Mouse (Mus musculus) forebrain, embryonic 14.5 days (tissue): ENCODE measurements around the gene Eif5b. TPM values are rescaled to one million over a fixed set of nuclear protein-coding genes. Genes with fewer than 3 reads are reported as not detected.
"Not testable (repeated sequence)": the region's sequence is repeated elsewhere in the genome, so short reads cannot be mapped to it uniquely, and the experiment has no call there.

Experiments used
- ATAC-seq: fragments of 200-750 bp; cut with Nextera tagmentation; 2 replicates; pipeline ENCODE4 v1.8.0; 2017; ENCODE audit warnings: mild to moderate bottlenecking, moderate library complexity
- DNase-seq: peaks from one replicate; pipeline ENCODE4 v3.0.0-alpha.2; 2015; ENCODE audit warnings: low spot score
- H3K27ac ChIP-seq: fragments of 300-500 bp; sonication (generic); 2 replicates; pipeline ENCODE4 v1.5.1; 2014; ENCODE audit warnings: low read depth, mild to moderate bottlenecking, control low read depth, low read length, moderate library complexity
- H3K27me3 ChIP-seq: fragments of 300-500 bp; sonication (generic); replicated peaks from 2 replicates; pipeline ENCODE4 v1.6.1; 2014; ENCODE audit warnings: low read length, control low read depth, mixed read lengths; ENCODE audit not compliant: control insufficient read depth, insufficient read depth
- H3K36me3 ChIP-seq: fragments of 300-500 bp; sonication (generic); 2 replicates; pipeline ENCODE4 v1.6.1; 2014; ENCODE audit warnings: low read length, control low read depth; ENCODE audit not compliant: control insufficient read depth, insufficient read depth
- H3K4me1 ChIP-seq: fragments of 300-500 bp; sonication (generic); 2 replicates; pipeline ENCODE4 v1.6.1; 2014; ENCODE audit warnings: antibody characterized with exemption, low read length, control low read depth; ENCODE audit not compliant: control insufficient read depth, insufficient read depth
- H3K4me2 ChIP-seq: fragments of 300-500 bp; sonication (generic); 2 replicates; pipeline ENCODE4 v1.6.1; 2014; ENCODE audit warnings: mild to moderate bottlenecking, control low read depth, low read length
- H3K4me3 ChIP-seq: fragments of 300-500 bp; sonication (generic); 2 replicates; pipeline ENCODE4 v1.5.1; 2014; ENCODE audit warnings: low read depth, low read length, control low read depth
- H3K9ac ChIP-seq: fragments of 300-500 bp; sonication (generic); 2 replicates; pipeline ENCODE4 v1.6.1; 2014; ENCODE audit warnings: mild to moderate bottlenecking, low read length, control low read depth, moderate library complexity
- H3K9me3 ChIP-seq: fragments of 300-500 bp; sonication (generic); replicated peaks from 2 replicates; pipeline ENCODE4 v1.6.1; 2016; ENCODE audit warnings: low read length, control low read depth, mixed read lengths; ENCODE audit not compliant: control insufficient read depth
- WGBS: fragments of 180-500 bp; shearing (Covaris S2); extraction: QIAGEN DNeasy Blood & Tissue Kit; methylation state at CpG from one replicate; pipeline ENCODE4 v1.1.7; 2014; 5-methylcytosine and 5-hydroxymethylcytosine counted together
- polyA plus RNA-seq: library from polyadenylated mRNA; unstranded; fragments of >200 nt; fragmentation: Nextera tagmentation; extraction: Ambion mirVana; gene quantifications from 2 replicates; pipeline ENCODE4 v1.2.1, GENCODE M21; 2014

Eif5b gene
- polyA plus RNA-seq, 1 experiment from 2014 or later, result 17.3 TPM

DNA sequence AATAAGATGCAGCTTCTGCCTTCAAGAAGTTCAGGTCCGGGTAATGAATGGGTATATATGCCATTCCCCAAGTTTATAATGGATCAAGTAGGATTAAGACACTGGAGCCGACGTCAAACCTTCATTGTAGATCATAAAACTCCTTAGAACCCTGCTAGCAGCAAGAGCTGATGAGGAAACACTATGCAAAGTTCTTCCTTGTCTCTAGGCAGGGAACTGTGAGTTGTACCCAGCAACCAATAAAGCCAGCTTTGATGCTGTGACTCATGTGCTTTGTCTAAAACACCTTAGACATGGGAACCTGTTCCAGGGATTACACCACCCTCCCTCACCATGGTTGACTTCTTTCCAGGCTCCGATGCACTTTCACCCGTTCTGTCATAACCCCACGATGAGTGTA lies 29.1 kb upstream of the Eif5b start:
- no peaks in the 10 kb centered on the region for H3K4me1 ChIP-seq
- no peaks in the 10 kb centered on the region for H3K9me3 ChIP-seq
- no peak for ATAC-seq
- no peak overlapping the region for H3K4me3 ChIP-seq
- 88% methylated on average over 6 of the region's 6 CpGs for WGBS
- DNase-seq, result no peak
- H3K9ac ChIP-seq, result no peak overlapping the region
- no peaks in the 10 kb centered on the region for H3K27me3 ChIP-seq
- no peaks in the 10 kb centered on the region for H3K36me3 ChIP-seq
- H3K27ac ChIP-seq, result no peak overlapping the region
- H3K4me2 ChIP-seq, result no peak overlapping the region

DNA sequence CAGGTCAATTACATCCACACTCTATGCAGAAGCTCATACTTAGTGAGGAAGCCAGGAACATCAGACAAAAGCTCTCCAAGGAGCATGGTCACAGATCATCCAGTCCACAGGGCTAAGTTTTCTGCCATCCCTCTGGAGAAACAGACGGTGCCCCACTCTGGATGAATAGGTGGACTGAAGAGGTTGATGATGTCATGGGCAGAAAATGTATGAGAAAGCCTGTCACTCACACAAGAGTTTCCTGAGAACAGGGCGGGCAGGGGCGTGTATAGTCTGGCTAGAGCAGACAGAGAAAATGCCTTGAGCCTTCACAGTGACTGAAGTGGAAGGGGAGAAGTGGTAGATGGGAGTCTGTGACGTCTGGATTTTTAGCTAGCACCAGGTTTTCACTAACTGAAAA lies 26.3 kb upstream of the Eif5b start:
- DNase-seq (no peak), ATAC-seq (no peak)
- Histone ChIP-seq H3K27ac (no peak overlapping the region), H3K9ac (no peak overlapping the region), H3K9me3 (no peaks in the 10 kb centered on the region), H3K27me3 (no peaks in the 10 kb centered on the region), H3K36me3 (no peaks in the 10 kb centered on the region), H3K4me3 (no peak overlapping the region), H3K4me1 (no peaks in the 10 kb centered on the region), H3K4me2 (no peak overlapping the region)
- 33% methylated on average over 4 of the region's 4 CpGs for WGBS

DNA sequence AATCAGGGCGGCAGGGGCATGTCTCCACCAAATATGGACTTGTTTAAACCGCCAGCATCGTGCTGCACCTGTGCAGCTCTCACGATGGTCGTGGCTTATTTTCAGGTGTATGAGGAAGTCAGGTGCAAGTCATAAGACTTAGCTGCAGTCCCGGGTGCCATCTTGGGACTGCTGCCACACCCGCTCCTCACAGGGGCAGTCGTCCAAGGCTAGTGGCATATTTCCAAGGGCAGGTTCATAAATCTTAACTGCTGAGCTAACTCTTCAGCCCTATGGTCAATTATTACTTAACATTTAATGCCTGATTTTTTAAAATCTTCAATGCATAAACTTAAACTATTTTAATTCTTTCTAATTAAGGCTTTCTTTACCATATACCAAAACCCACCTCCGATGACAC lies 21.1 kb upstream of the Eif5b start:
- WGBS, result 78% methylated on average over 9 of the region's 9 CpGs
- H3K9me3 ChIP-seq, H3K4me2 ChIP-seq, H3K9ac ChIP-seq, H3K27ac ChIP-seq, H3K4me1 ChIP-seq, ATAC-seq, H3K27me3 ChIP-seq, H3K4me3 ChIP-seq, DNase-seq, H3K36me3 ChIP-seq: not testable (repeated sequence)

DNA sequence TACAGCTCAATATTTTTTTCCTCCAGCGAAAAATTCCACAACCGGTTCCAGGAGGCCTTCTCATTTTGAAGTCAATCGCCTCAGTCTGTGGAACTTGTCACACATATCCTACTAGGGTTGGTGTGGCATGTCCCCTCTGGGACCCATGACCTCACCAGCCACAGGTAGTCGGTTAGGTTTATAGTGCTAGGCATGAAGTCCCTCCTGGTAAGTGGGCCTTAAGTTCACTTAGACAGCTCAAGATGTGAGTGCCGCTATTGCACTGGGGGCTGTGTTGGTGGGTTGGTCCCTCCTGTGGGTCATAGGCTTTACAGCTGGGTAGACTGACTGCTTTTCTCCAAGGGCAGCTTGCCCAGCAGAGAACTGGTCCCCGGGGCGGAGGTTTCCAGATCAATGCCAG lies 20.5 kb upstream of the Eif5b start:
- Histone ChIP-seq H3K4me1 (no peaks in the 10 kb centered on the region), H3K27me3 (no peaks in the 10 kb centered on the region), H3K4me2 (no peak overlapping the region), H3K36me3 (no peaks in the 10 kb centered on the region), H3K27ac (no peak overlapping the region), H3K9me3 (no peaks in the 10 kb centered on the region), H3K4me3 (no peak overlapping the region), H3K9ac (no peak overlapping the region)
- ATAC-seq, result no peak
- 93% methylated on average over 7 of the region's 7 CpGs for WGBS
- DNase-seq, result no peak

DNA sequence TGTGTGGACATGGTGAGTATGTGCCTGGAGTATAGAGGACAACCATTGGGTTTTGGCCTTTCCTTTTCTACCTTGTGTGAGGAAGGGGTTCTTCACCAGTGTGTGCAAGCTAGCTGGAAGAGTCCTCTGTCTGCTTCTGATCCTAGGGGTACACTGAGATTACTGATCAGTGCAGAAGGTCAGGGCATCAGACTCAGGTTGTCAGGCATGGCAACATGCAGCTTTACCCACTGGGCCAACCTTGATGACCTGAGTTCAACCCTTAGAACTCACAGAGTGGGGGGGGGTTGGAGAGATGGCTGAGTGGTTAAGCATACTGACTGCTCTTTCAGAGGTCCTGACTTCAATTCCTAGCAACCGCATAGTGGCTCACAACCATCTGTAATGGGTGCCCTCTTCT lies 13.5 kb upstream of the Eif5b start:
- DNase-seq (no peak), ATAC-seq (no peak)
- no peak overlapping the region for H3K27ac ChIP-seq
- no peaks in the 10 kb centered on the region for H3K27me3 ChIP-seq
- H3K4me3 ChIP-seq, result no peak overlapping the region
- H3K9me3 ChIP-seq, result no peaks in the 10 kb centered on the region
- no peak overlapping the region for H3K9ac ChIP-seq
- WGBS, result 97% methylated on average over 1 of the region's 1 CpGs
- no peaks in the 10 kb centered on the region for H3K4me1 ChIP-seq
- H3K4me2 ChIP-seq, result no peak overlapping the region
- peaks cover 41% of the 10 kb centered on the region for H3K36me3 ChIP-seq

DNA sequence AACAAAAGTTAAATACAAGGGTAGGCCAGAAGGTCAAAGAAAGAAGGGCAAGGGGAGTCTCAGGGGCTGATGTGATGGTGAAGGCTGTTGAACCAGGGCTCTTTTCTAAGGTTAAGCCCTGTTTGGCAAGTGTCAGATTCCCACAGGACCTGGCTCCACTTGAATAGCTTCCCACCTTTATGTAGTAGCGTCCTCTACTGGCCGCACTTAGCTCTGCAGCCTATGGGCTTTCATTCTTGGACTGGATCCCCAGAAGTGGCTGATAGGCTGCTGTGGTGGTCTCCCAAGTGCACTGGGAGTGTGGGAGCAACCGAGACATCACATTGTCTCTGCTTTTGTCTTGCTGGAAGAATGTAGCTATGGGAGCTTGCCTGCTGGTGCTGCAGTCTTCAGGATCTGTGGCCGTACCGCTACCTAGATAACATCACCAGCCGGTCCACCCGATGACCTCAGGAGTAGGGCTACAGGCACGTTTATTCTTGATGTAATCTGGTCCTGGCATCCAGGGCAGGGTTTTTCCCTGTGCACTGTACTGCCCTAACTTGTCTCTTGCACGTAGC lies 12.0 kb upstream of the Eif5b start:
- peak; percentile 14 for DNase-seq
- Histone ChIP-seq H3K4me3 (no peak overlapping the region), H3K27me3 (no peaks in the 10 kb centered on the region), H3K9ac (no peak overlapping the region), H3K4me1 (no peaks in the 10 kb centered on the region), H3K4me2 (no peak overlapping the region), H3K9me3 (no peaks in the 10 kb centered on the region), H3K36me3 (peaks cover 54% of the 10 kb centered on the region), H3K27ac (no peak overlapping the region)
- ATAC-seq, result no peak
- WGBS, result 87% methylated on average over 9 of the region's 9 CpGs

DNA sequence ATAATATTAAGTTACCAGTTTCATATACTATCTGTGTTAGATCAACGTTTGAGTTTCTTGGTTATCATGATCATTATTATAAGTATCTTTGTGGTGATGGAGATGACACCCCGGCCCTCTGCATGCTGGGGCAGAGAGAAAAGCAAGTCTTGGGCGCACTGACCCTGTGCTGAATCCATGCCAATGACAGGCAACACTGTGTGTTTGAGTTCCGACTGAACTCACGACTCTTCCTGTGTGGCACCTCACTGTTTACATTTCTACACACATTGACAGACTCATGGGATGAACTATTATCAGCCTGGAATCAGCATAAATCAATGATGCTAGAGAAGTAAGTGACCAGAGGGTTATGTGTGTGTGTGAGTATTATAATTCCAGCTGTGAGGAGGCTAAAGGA lies 10.0 kb upstream of the Eif5b start:
- Histone ChIP-seq H3K27ac (no peak overlapping the region), H3K9me3 (no peaks in the 10 kb centered on the region), H3K4me2 (no peak overlapping the region), H3K36me3 (peaks cover 74% of the 10 kb centered on the region), H3K4me1 (no peaks in the 10 kb centered on the region), H3K4me3 (no peak overlapping the region), H3K27me3 (no peaks in the 10 kb centered on the region), H3K9ac (no peak overlapping the region)
- DNase-seq, result no peak
- WGBS, result 96% methylated on average over 5 of the region's 5 CpGs
- ATAC-seq, result no peak

DNA sequence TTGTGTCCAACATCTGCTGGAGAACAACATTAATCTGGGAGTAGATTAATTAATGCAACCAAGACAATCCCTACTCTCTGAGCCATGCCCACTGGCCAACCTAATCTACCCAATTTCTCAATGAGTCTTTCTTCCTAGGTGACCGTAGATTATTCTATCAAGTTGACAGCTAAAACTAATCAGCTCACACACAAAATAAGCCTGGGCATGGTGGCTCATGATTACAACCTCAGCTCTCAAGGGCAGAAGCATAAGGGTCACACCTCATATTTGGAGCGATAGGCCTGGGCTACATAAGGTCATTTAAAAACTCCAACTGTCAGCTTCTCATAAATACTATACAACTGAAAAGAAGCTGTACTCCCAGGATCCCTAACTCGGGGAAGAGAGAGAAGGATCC lies 1.6 kb upstream of the Eif5b start:
- peak overlapping the region; percentile 92 for H3K4me3 ChIP-seq
- H3K4me1 ChIP-seq, result peaks cover 12% of the 10 kb centered on the region
- H3K9ac ChIP-seq, result peak overlapping the region; percentile 83
- H3K9me3 ChIP-seq, result no peaks in the 10 kb centered on the region
- DNase-seq (no peak), ATAC-seq (no peak)
- H3K27ac ChIP-seq, result no peak overlapping the region
- H3K27me3 ChIP-seq, result no peaks in the 10 kb centered on the region
- H3K36me3 ChIP-seq, result peaks cover 43% of the 10 kb centered on the region
- 40% methylated on average over 3 of the region's 3 CpGs for WGBS
- H3K4me2 ChIP-seq, result peak overlapping the region; percentile 89

DNA sequence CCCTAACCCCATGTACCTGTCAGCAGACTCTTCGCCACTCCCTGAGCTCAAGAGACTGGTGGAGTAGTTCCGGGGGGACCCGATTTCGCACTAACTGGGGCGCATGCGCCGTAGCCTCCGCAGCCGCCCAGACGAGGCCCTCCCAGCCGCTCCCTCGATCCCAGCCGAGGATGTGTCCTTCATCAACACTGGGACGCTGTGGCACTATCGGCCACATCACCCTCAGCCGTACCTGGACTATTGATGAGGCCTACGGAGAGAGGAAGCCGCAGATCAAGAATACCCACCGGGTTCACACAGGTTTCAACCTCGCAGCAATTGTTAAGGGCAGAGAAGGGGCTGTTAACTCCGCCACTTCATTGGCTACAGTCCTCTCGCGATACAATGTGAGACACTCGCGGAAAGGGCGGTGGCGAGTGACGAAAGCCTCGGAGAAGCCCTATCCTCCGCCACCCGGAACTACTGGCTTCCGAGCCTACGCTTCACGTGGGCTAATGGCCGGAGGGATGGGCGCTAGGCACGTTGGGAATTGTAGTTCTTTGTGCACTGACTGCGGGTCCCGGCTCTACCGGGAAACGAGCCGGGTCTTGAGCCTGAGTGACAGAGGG lies 829 bp upstream of the Eif5b start:
- ATAC-seq (peak; percentile 97), DNase-seq (peak; percentile 100)
- Histone ChIP-seq H3K9me3 (no peaks in the 10 kb centered on the region), H3K4me3 (peak overlapping the region; percentile 92), H3K36me3 (peaks cover 36% of the 10 kb centered on the region), H3K4me2 (peak overlapping the region; percentile 89), H3K27me3 (no peaks in the 10 kb centered on the region), H3K9ac (peak overlapping the region; percentile 89), H3K27ac (peak overlapping the region; percentile 94), H3K4me1 (peaks cover 12% of the 10 kb centered on the region)
- WGBS, result under 1% methylated on average over 42 of the region's 42 CpGs
